Mouse (Mus musculus) liver, embryonic 18 days (tissue): ENCODE data around the gene Lhx3. TPM values are rescaled to one million over a fixed set of nuclear protein-coding genes. Genes with fewer than 3 reads are reported as not detected.

Source experiments
- polyA plus RNA-seq: library from polyadenylated mRNA; depleted of rRNA; stranded (reverse); fragments of >200 nt; gene quantifications from 2 replicates; pipeline ENCODE4 v1.2.3, GENCODE M21; 2012; rRNA removed

Gene Lhx3
- not detected in 2 replicates for polyA plus RNA-seq

DNA sequence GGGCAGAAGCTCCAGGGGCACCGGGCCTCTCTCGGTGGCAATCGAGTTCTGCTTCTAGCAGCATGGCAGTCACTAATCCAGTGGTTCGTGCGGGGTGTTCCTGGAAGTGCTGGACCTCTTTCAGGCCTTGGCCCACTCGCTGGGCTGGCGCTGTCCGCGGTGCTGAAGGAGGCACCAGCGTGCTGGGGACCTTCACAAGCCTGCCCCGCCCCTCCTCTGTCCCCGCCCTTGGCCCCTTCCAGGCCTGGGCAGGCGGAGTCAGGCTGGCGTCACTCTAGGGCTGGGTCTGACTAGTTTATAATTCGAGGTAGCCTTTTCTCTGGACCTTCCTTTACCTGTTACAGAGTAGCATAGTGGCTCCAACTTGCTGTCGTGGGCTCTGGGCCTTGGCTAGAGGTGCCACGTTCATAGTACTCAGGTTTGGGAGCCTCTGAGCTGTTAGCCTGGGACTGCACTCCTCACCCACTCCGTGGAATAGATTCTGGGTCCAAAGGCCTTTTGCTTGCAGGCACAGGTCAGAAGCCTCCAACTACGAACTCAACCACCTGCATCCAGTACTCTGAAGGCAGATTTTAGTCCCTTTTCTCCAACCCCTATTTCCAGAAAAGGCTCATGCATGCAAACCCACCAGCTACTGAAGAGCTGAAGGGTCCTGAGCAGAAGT is at the start of gene Lhx3:
Lhx3 (minus strand) TSS at position 164 of the 664 bp plus-strand sequence.

DNA sequence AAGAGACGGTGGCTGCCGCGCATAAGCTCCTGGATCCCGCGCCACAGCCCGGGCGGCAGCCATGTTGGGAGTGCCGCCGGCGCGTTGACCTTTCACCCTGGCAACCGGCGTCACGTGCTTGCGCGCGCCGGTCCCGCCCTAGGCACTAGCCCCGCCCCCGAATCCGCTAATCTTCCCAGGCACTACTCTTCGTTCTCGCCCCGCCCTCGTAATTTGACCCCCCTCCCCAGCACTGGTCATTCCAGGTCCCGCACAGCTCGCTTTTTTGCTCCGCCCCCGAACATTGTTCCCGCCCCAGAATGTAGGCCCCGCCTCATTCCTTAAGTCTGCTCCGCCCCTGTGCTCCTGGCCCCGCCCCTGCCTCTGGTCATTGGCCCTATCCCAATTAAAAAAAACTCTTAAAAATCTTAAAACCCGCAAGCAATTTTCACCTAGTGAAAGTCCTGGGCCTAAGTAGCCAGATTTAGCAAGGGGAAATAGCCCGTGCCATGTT is 29.2 kb upstream of the Lhx3 start, which contains the start of gene Qsox2:
Qsox2 (minus strand) TSS at position 236 of the 493 bp plus-strand sequence.

Other genes with a start within 250 kb of the Lhx3 start
- gene Camsap1, start 225.0 kb downstream of the Lhx3 start, polyA plus RNA-seq, result 1.7 and 2.0 TPM in 2 replicates
- 142 and 147 TPM in 2 replicates for gene Ubac1, start 186.5 kb downstream of the Lhx3 start, polyA plus RNA-seq
- 2.1 and 2.2 TPM in 2 replicates for gene Nacc2, start 85.1 kb downstream of the Lhx3 start, polyA plus RNA-seq
- 4.8 and 5.4 TPM in 2 replicates for gene Qsox2, start 29.2 kb upstream of the Lhx3 start, polyA plus RNA-seq
- gene Ccdc187, start 86.3 kb upstream of the Lhx3 start, polyA plus RNA-seq, result 0.06 and 0.08 TPM in 2 replicates
- 2.7 and 3.2 TPM in 2 replicates for gene Gpsm1, start 107.2 kb upstream of the Lhx3 start, polyA plus RNA-seq
- gene Dnlz, start 143.8 kb upstream of the Lhx3 start, polyA plus RNA-seq, result 7.0 and 7.3 TPM in 2 replicates
- 9.9 and 14.2 TPM in 2 replicates for gene Card9, start 152.6 kb upstream of the Lhx3 start, polyA plus RNA-seq
- gene Snapc4, start 172.4 kb upstream of the Lhx3 start, polyA plus RNA-seq, result 9.1 and 9.5 TPM in 2 replicates
- gene Entr1, start 181.0 kb upstream of the Lhx3 start, polyA plus RNA-seq, result 33.9 and 35.0 TPM in 2 replicates
- gene Pmpca, start 181.1 kb upstream of the Lhx3 start, polyA plus RNA-seq, result 33.4 and 35.6 TPM in 2 replicates
- gene Inpp5e, start 200.9 kb upstream of the Lhx3 start, polyA plus RNA-seq, result 6.1 and 7.1 TPM in 2 replicates
- gene Sec16a, start 236.9 kb upstream of the Lhx3 start, polyA plus RNA-seq, result 16.5 and 19.2 TPM in 2 replicates